Mouse (Mus musculus) ES-E14 (cell line): ENCODE measurements around the gene Cxcr5. TPM values are rescaled to one million over a fixed set of nuclear protein-coding genes. Genes with fewer than 3 reads are reported as not detected.

Experiments used
- DNase-seq: peaks from one replicate; pipeline ENCODE4 v3.0.0-alpha.2; 2013; ENCODE audit warnings: low read depth, low spot score
- H3K27ac ChIP-seq: 2 replicates; pipeline ENCODE4 v1.5.1; 2012; ENCODE audit warnings: low read depth, mild to moderate bottlenecking, low read length, moderate library complexity, mixed read lengths; ENCODE audit not compliant: poor library complexity, insufficient read depth, severe bottlenecking
- H3K36me3 ChIP-seq: 2 replicates; pipeline ENCODE4 v1.6.1; 2012; ENCODE audit warnings: mild to moderate bottlenecking, low read length, moderate library complexity, mixed read lengths; ENCODE audit not compliant: control insufficient read depth, poor library complexity, insufficient read depth, severe bottlenecking
- H3K4me1 ChIP-seq, 2 experiments: fragments of 150-350 bp in 1 of 2; sonication (generic) in 1 of 2; 2 replicates each; pipeline ENCODE4 v1.6.1; 2012; ENCODE audit warnings: low read length in 2 of 2, mild to moderate bottlenecking in 1 of 2, mixed read lengths in 1 of 2; ENCODE audit not compliant: control insufficient read depth in 2 of 2, insufficient read depth in 2 of 2, poor library complexity in 1 of 2
- H3K4me3 ChIP-seq, 2 experiments: fragments of 150-350 bp in 1 of 2; sonication (generic) in 1 of 2; 2 replicates each; pipeline ENCODE4 v1.5.1; 2012; ENCODE audit warnings: low read length in 2 of 2, low read depth in 1 of 2, mild to moderate bottlenecking in 1 of 2, mixed read lengths in 1 of 2; ENCODE audit not compliant: insufficient read depth in 1 of 2, poor library complexity in 1 of 2, severe bottlenecking in 1 of 2
- H3K9ac ChIP-seq: 2 replicates; pipeline ENCODE4 v1.6.1; 2012; ENCODE audit warnings: low read depth, mild to moderate bottlenecking, low read length, mixed read lengths; ENCODE audit not compliant: poor library complexity, insufficient read depth, severe bottlenecking
- H3K9me3 ChIP-seq: fragments of 150-350 bp; sonication (generic); 2 replicates; pipeline ENCODE4 v1.6.1; 2012; ENCODE audit warnings: low read depth, mild to moderate bottlenecking, low read length; ENCODE audit not compliant: control insufficient read depth, insufficient read depth
- CHD2 ChIP-seq: IDR thresholded peaks from 2 replicates; pipeline ENCODE4 v1.6.1; 2014; ENCODE audit warnings: mild to moderate bottlenecking, low read depth, low read length, inconsistent platforms
- HCFC1 ChIP-seq: IDR thresholded peaks from 2 replicates; pipeline ENCODE4 v1.6.1; 2012; ENCODE audit warnings: low read length, inconsistent platforms, borderline replicate concordance; ENCODE audit not compliant: insufficient read depth
- MAFK ChIP-seq: IDR thresholded peaks from 2 replicates; pipeline ENCODE4 v1.6.1; 2014; ENCODE audit warnings: mild to moderate bottlenecking, low read depth, low read length, inconsistent platforms; ENCODE audit not compliant: insufficient read depth
- ZC3H11A ChIP-seq: IDR thresholded peaks from 2 replicates; pipeline ENCODE4 v1.6.1; 2012; ENCODE audit warnings: low read depth, mild to moderate bottlenecking, inconsistent platforms, low read length, borderline replicate concordance
- ZNF384 ChIP-seq: IDR thresholded peaks from 2 replicates; pipeline ENCODE4 v1.6.1; 2012; ENCODE audit warnings: low read depth, low read length, inconsistent platforms
- in situ Hi-C, 2 experiments: fragments of 600-800 bp; cut with MboI; formaldehyde crosslinking; loops; one replicate each; pipeline ENCODE4 v1.15.1; 2025; ENCODE audit warnings: low sequenced_read_pairs in 2 of 2, inconsistent platforms in 1 of 2; ENCODE audit not compliant: unreplicated experiment in 2 of 2
- total RNA-seq: library from RNA; depleted of rRNA; stranded (reverse); fragments of 300-350 nt; gene quantifications from 2 replicates; pipeline ENCODE4 v1.2.3, GENCODE M21; 2012

The Cxcr5 gene
- total RNA-seq, 1 experiment, result 0.31 TPM

- in situ Hi-C loops, result no loop called here
- no peak for TF ChIP-seq HCFC1
- no peak for TF ChIP-seq MAFK
- TF ChIP-seq CHD2, result no peak
- no peak for TF ChIP-seq ZC3H11A
- no peak for TF ChIP-seq ZNF384
- H3K4me1 ChIP-seq, result peaks cover 3 to 10% of the 10 kb centered on the region in 2 experiments; a peak in 2 of 4 replicates
- DNase-seq, result no peak
- no peak overlapping the region for H3K4me3 ChIP-seq
- H3K9ac ChIP-seq, result no peak overlapping the region
- no peaks in the 10 kb centered on the region for H3K36me3 ChIP-seq
- no peaks in the 10 kb centered on the region for H3K9me3 ChIP-seq
- no peak overlapping the region for H3K27ac ChIP-seq
Measured at GRCm38 (mm10) chr9:44587262-44588160, 25.8 kb upstream of the Cxcr5 start.

DNA sequence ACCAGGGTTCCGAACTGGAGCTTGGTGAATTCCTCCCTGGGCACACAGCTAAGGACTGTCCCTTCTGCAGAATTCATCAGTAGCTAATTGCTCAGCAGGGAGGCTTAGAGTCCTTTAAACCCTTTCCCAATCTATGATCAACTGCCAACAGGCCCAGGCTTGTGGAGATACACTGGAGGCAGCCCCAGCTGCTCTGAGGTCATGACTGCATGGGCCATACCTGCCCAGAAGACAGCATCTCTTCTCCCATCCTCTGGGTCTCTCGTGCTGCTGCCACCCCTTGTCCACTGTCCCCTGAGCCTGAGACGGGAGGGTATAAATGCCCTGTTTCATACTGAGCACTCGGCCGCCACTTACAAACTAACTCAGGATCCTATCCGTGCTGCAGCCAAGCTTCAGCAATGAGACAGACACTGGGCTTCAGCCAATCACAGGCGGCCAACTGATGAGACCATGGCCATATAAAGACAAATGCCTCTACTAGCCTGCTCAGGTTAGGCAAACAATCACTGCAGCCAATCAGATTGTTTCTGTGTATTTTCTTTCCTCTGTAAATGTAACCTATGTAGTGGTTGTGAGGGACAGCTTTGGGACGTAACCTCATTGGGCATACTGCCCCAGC is 25.1 kb upstream of the Cxcr5 start:
- Histone ChIP-seq H3K9me3 (no peaks in the 10 kb centered on the region), H3K36me3 (no peaks in the 10 kb centered on the region), H3K9ac (no peak overlapping the region), H3K27ac (no peak overlapping the region; the same call in 1 of the 2 replicates), H3K4me3 (no peak overlapping the region; a peak in 1 of 4 replicates), H3K4me1 (peaks cover 3 to 10% of the 10 kb centered on the region in 2 experiments; a peak in 2 of 4 replicates)
- TF ChIP-seq MAFK, result no peak
- TF ChIP-seq HCFC1, result no peak
- TF ChIP-seq CHD2, result no peak
- no peak for TF ChIP-seq ZC3H11A
- TF ChIP-seq ZNF384, result no peak
- in situ Hi-C loops, result no loop called here
- no peak for DNase-seq

DNA sequence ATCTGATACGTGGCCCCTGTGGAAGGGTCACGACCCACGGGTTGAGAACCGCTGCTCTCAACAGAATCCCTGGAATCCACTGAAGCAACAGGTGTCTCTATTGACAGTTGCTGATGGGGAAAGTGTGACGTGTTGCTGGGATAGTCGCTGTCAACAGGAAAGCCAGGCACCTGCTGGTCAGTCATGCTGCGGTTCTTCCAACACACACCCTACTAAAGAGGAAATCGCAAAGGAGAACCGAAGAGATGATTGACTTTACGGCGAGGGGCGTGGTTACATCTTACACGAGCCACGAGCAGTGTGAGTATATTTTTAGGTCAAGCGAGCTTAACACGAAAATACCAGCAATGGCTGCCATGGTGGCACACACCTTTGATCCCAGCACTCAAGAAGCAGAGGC is 20.7 kb upstream of the Cxcr5 start:
- DNase-seq, result no peak
- Histone ChIP-seq H3K4me3 (no peak overlapping the region), H3K9me3 (no peaks in the 10 kb centered on the region), H3K27ac (no peak overlapping the region), H3K4me1 (peaks cover 0 to 2% of the 10 kb centered on the region in 2 experiments; a peak in 1 of 4 replicates), H3K9ac (no peak overlapping the region), H3K36me3 (no peaks in the 10 kb centered on the region)
- no peak for TF ChIP-seq HCFC1
- TF ChIP-seq MAFK, result no peak
- 0 out of 2 replicates have a peak, but pooled peaks have one; percentile 18 for TF ChIP-seq CHD2
- TF ChIP-seq ZNF384, result no peak
- TF ChIP-seq ZC3H11A, result no peak
- in situ Hi-C loops, result no loop called here

GRCm38 (mm10) chr9:44581423-44581822 is 19.7 kb upstream of the Cxcr5 start:
- H3K9ac ChIP-seq, result no peak overlapping the region
- in situ Hi-C loops, result no loop called here
- TF ChIP-seq CHD2, result no peak
- no peak for TF ChIP-seq MAFK
- no peak for TF ChIP-seq ZC3H11A
- no peak for TF ChIP-seq HCFC1
- no peak for TF ChIP-seq ZNF384

More at GRCm38 (mm10) chr9:44581423-44581822, 19.7 kb upstream of the Cxcr5 start:
- H3K4me1 ChIP-seq, result no peaks in the 10 kb centered on the region
- no peaks in the 10 kb centered on the region for H3K9me3 ChIP-seq
- no peak overlapping the region for H3K27ac ChIP-seq
- no peak overlapping the region for H3K4me3 ChIP-seq
- H3K36me3 ChIP-seq, result no peaks in the 10 kb centered on the region
- no peak for DNase-seq
